Mouse (Mus musculus): ENCODE data around the gene Cbx2. TPM values are rescaled to one million over a fixed set of nuclear protein-coding genes. Genes with fewer than 3 reads are reported as not detected.

Gene Cbx2
- polyA plus RNA-seq, 1 experiment from 2014 or later = 10.7 TPM

- Histone ChIP-seq H3K27ac (peak overlapping the region; percentile 97), H3K9ac (peak overlapping the region; percentile 94), H3K27me3 (ENCODE audit: control insufficient read depth, insufficient read depth, low read length) (peaks cover 63% of the 10 kb centered on the region), H3K9me3 (ENCODE audit: control insufficient read depth, low read length) (no peaks in the 10 kb centered on the region), H3K4me1 (replicated peaks; ENCODE audit: control insufficient read depth, insufficient read depth, low read length) (peaks cover 53% of the 10 kb centered on the region), H3K4me2 (replicated peaks) (peak overlapping the region; percentile 97), H3K36me3 (replicated peaks; ENCODE audit: control insufficient read depth, insufficient read depth) (no peaks in the 10 kb centered on the region), H3K4me3 (replicated peaks; ENCODE audit: low read length) (peak overlapping the region; percentile 33)
- under 1% methylated on average over 42 of the region's 42 CpGs for WGBS
- DNase-seq (ENCODE audit: low spot score) (peak; percentile 93), ATAC-seq (ENCODE audit: low FRiP score) (peak; percentile 93)
Observed at GRCm38 (mm10) chr11:119053257-119053670, 30.5 kb downstream of the Cbx2 start.

GRCm38 (mm10) chr11:119053738-119054350 lies 31.1 kb downstream of the Cbx2 start:
- Histone ChIP-seq H3K4me3 (replicated peaks; ENCODE audit: low read length) (peak overlapping the region; percentile 33), H3K4me1 (replicated peaks; ENCODE audit: control insufficient read depth, insufficient read depth, low read length) (peaks cover 59% of the 10 kb centered on the region), H3K4me2 (replicated peaks) (peak overlapping the region; percentile 97), H3K27me3 (ENCODE audit: control insufficient read depth, insufficient read depth, low read length) (peaks cover 63% of the 10 kb centered on the region), H3K27ac (peak overlapping the region; percentile 97), H3K36me3 (replicated peaks; ENCODE audit: control insufficient read depth, insufficient read depth) (no peaks in the 10 kb centered on the region), H3K9ac (peak overlapping the region; percentile 94), H3K9me3 (ENCODE audit: control insufficient read depth, low read length) (no peaks in the 10 kb centered on the region)
- DNase-seq (ENCODE audit: low spot score) (peak; percentile 79), ATAC-seq (ENCODE audit: low FRiP score) (peak; percentile 62)
- under 1% methylated on average over 34 of the region's 35 CpGs for WGBS

- WGBS = 2% methylated on average over 47 of the region's 47 CpGs
- peak overlapping the region; percentile 94 for H3K9ac ChIP-seq
- peaks cover 60% of the 10 kb centered on the region for H3K4me1 ChIP-seq (replicated peaks; ENCODE audit: control insufficient read depth, insufficient read depth, low read length)
- no peaks in the 10 kb centered on the region for H3K9me3 ChIP-seq (ENCODE audit: control insufficient read depth, low read length)
- H3K4me3 ChIP-seq (replicated peaks; ENCODE audit: low read length) = peak overlapping the region; percentile 53
- ATAC-seq (ENCODE audit: low FRiP score) = no peak
- peak overlapping the region; percentile 97 for H3K27ac ChIP-seq
- peak; percentile 55 for DNase-seq (ENCODE audit: low spot score)
- peak overlapping the region; percentile 97 for H3K4me2 ChIP-seq (replicated peaks)
- H3K27me3 ChIP-seq (ENCODE audit: control insufficient read depth, insufficient read depth, low read length) = peaks cover 63% of the 10 kb centered on the region
- H3K36me3 ChIP-seq (replicated peaks; ENCODE audit: control insufficient read depth, insufficient read depth) = no peaks in the 10 kb centered on the region
Observed at GRCm38 (mm10) chr11:119054351-119055345, 31.9 kb downstream of the Cbx2 start.

GRCm38 (mm10) chr11:119055571-119056131 lies 32.9 kb downstream of the Cbx2 start:
- peak overlapping the region; percentile 91; the same call in 1 of the 2 replicates for H3K27ac ChIP-seq
- H3K9me3 ChIP-seq (ENCODE audit: control insufficient read depth, low read length) = no peaks in the 10 kb centered on the region
- H3K36me3 ChIP-seq (replicated peaks; ENCODE audit: control insufficient read depth, insufficient read depth) = no peaks in the 10 kb centered on the region
- H3K27me3 ChIP-seq (ENCODE audit: control insufficient read depth, insufficient read depth, low read length) = peaks cover 63% of the 10 kb centered on the region
- peak overlapping the region; percentile 97 for H3K4me2 ChIP-seq (replicated peaks)
- H3K9ac ChIP-seq = peak overlapping the region; percentile 94
- H3K4me1 ChIP-seq (replicated peaks; ENCODE audit: control insufficient read depth, insufficient read depth, low read length) = peaks cover 60% of the 10 kb centered on the region
- ATAC-seq (ENCODE audit: low FRiP score) (no peak), DNase-seq (ENCODE audit: low spot score) (no peak)
- 1% methylated on average over 31 of the region's 32 CpGs for whole genome bisulfite sequencing
- H3K4me3 ChIP-seq (replicated peaks; ENCODE audit: low read length) = peak overlapping the region; percentile 53

- H3K36me3 ChIP-seq (replicated peaks; ENCODE audit: control insufficient read depth, insufficient read depth) = no peaks in the 10 kb centered on the region
- under 1% methylated on average over 62 of the region's 65 CpGs for WGBS
- peak overlapping the region; percentile 53 for H3K4me3 ChIP-seq (replicated peaks; ENCODE audit: low read length)
- no peaks in the 10 kb centered on the region for H3K9me3 ChIP-seq (ENCODE audit: control insufficient read depth, low read length)
- H3K27ac ChIP-seq = peak overlapping the region; percentile 91
- H3K4me1 ChIP-seq (replicated peaks; ENCODE audit: control insufficient read depth, insufficient read depth, low read length) = peaks cover 60% of the 10 kb centered on the region
- H3K4me2 ChIP-seq (replicated peaks) = peak overlapping the region; percentile 97
- ATAC-seq (ENCODE audit: low FRiP score) = peak; percentile 12; the same call in 1 of the 2 replicates
- H3K27me3 ChIP-seq (ENCODE audit: control insufficient read depth, insufficient read depth, low read length) = peaks cover 61% of the 10 kb centered on the region
- DNase-seq (ENCODE audit: low spot score) = peak; percentile 66
- H3K9ac ChIP-seq = peak overlapping the region; percentile 94
Observed at GRCm38 (mm10) chr11:119056301-119057211, 33.8 kb downstream of the Cbx2 start.

- Histone ChIP-seq H3K9me3 (ENCODE audit: control insufficient read depth, low read length) (no peaks in the 10 kb centered on the region), H3K4me2 (replicated peaks) (peak overlapping the region; percentile 97), H3K36me3 (replicated peaks; ENCODE audit: control insufficient read depth, insufficient read depth) (no peaks in the 10 kb centered on the region), H3K4me3 (replicated peaks; ENCODE audit: low read length) (peak overlapping the region; percentile 53), H3K4me1 (replicated peaks; ENCODE audit: control insufficient read depth, insufficient read depth, low read length) (peaks cover 57% of the 10 kb centered on the region), H3K9ac (peak overlapping the region; percentile 94), H3K27me3 (ENCODE audit: control insufficient read depth, insufficient read depth, low read length) (peaks cover 58% of the 10 kb centered on the region), H3K27ac (0 out of 2 replicates have a peak overlapping the region, but pooled peaks have one; percentile 91)
- no peak for DNase-seq (ENCODE audit: low spot score)
- ATAC-seq (ENCODE audit: low FRiP score) = no peak
- 2% methylated on average over 9 of the region's 9 CpGs for WGBS
Observed at GRCm38 (mm10) chr11:119057291-119057690, 34.5 kb downstream of the Cbx2 start.

- Histone ChIP-seq H3K4me1 (replicated peaks; ENCODE audit: control insufficient read depth, insufficient read depth, low read length) (peaks cover 49% of the 10 kb centered on the region), H3K27me3 (ENCODE audit: control insufficient read depth, insufficient read depth, low read length) (peaks cover 58% of the 10 kb centered on the region)
- peak; percentile 32 for DNase-seq (ENCODE audit: low spot score)
Observed at GRCm38 (mm10) chr11:119058041-119058995, 35.6 kb downstream of the Cbx2 start.

More at GRCm38 (mm10) chr11:119058041-119058995, 35.6 kb downstream of the Cbx2 start:
- Histone ChIP-seq H3K4me2 (replicated peaks) (peak overlapping the region; percentile 97), H3K9me3 (ENCODE audit: control insufficient read depth, low read length) (no peaks in the 10 kb centered on the region), H3K36me3 (replicated peaks; ENCODE audit: control insufficient read depth, insufficient read depth) (no peaks in the 10 kb centered on the region), H3K27ac (no peak overlapping the region), H3K9ac (0 out of 2 replicates have a peak overlapping the region, but pooled peaks have one; percentile 9), H3K4me3 (replicated peaks; ENCODE audit: low read length) (peak overlapping the region; percentile 15)
- no peak for ATAC-seq (ENCODE audit: low FRiP score)
- WGBS = 3% methylated on average over 58 of the region's 58 CpGs

Measured in hindbrain, embryonic 14.5 days (tissue).